Mouse (Mus musculus): ENCODE measurements around the gene Akt1s1.

GRCm38 (mm10) chr7:44818751-44819235, 30.0 kb upstream of the Akt1s1 start:
- TF ChIP-seq CTCF (IDR thresholded peaks at IDR 0.05; ENCODE audit: borderline replicate concordance, extremely low read depth, insufficient read depth, insufficient read length) (no peak), POLR2A (IDR thresholded peaks at IDR 0.05; ENCODE audit: borderline replicate concordance, extremely low read depth, insufficient read depth, insufficient read length, poor library complexity, severe bottlenecking) (no peak)

All from brain, embryonic 14.5 days (tissue).